Mouse (Mus musculus) stomach, embryonic 14.5 days (tissue): ENCODE results near the gene Flt3. TPM values are rescaled to one million over a fixed set of nuclear protein-coding genes. Genes with fewer than 3 reads are reported as not detected.

ENCODE experiments used
- ATAC-seq: fragments of 200-750 bp; cut with Nextera tagmentation; 2 replicates; pipeline ENCODE4 v1.8.0; 2017; ENCODE audit warnings: low read depth, moderate TSS enrichment; ENCODE audit not compliant: insufficient number of reproducible peaks, insufficient read depth, low FRiP score
- H3K27ac ChIP-seq: fragments of 300-500 bp; sonication (generic); 2 replicates; pipeline ENCODE4 v1.5.1; 2014; ENCODE audit warnings: mild to moderate bottlenecking, low read length, moderate library complexity, mixed read lengths
- H3K27me3 ChIP-seq: fragments of 300-500 bp; sonication (generic); 2 replicates; pipeline ENCODE4 v1.6.1; 2014; ENCODE audit warnings: low read length, control low read depth, mixed read lengths; ENCODE audit not compliant: control insufficient read depth, insufficient read depth
- H3K36me3 ChIP-seq: fragments of 300-500 bp; sonication (generic); 2 replicates; pipeline ENCODE4 v1.6.1; 2014; ENCODE audit warnings: mild to moderate bottlenecking, control low read depth, low read length, moderate library complexity, mixed read lengths; ENCODE audit not compliant: control insufficient read depth, insufficient read depth
- H3K4me1 ChIP-seq: fragments of 300-500 bp; sonication (generic); 2 replicates; pipeline ENCODE4 v1.6.1; 2014; ENCODE audit warnings: low read length, control low read depth, mixed read lengths; ENCODE audit not compliant: control insufficient read depth, insufficient read depth
- H3K4me2 ChIP-seq: fragments of 300-500 bp; sonication (generic); replicated peaks from 2 replicates; pipeline ENCODE4 v1.6.1; 2014; ENCODE audit warnings: low read depth, low read length, control low read depth
- H3K4me3 ChIP-seq: fragments of 300-500 bp; sonication (generic); 2 replicates; pipeline ENCODE4 v1.5.1; 2014; ENCODE audit warnings: low read depth, low read length, control low read depth
- H3K9ac ChIP-seq: fragments of 300-500 bp; sonication (generic); replicated peaks from 2 replicates; pipeline ENCODE4 v1.6.1; 2014; ENCODE audit warnings: low read depth, mild to moderate bottlenecking, control low read depth, low read length, moderate library complexity, mixed read lengths
- H3K9me3 ChIP-seq: fragments of 300-500 bp; sonication (generic); 2 replicates; pipeline ENCODE4 v1.6.1; 2016; ENCODE audit warnings: low read depth, low read length, control low read depth; ENCODE audit not compliant: control insufficient read depth
- WGBS: fragments of 180-500 bp; shearing (Covaris S2); extraction: QIAGEN DNeasy Blood & Tissue Kit; methylation state at CpG from one replicate; pipeline ENCODE4 v1.1.7; 2014; 5-methylcytosine and 5-hydroxymethylcytosine counted together
- polyA plus RNA-seq: library from polyadenylated mRNA; unstranded; fragments of >200 nt; fragmentation: Nextera tagmentation; extraction: Ambion mirVana; gene quantifications from 2 replicates; pipeline ENCODE4 v1.2.1, GENCODE M21; 2014

Gene Flt3
- polyA plus RNA-seq, 1 experiment from 2014 or later, result 0.06 TPM

- H3K27ac ChIP-seq, result no peak overlapping the region
- H3K9ac ChIP-seq, result no peak overlapping the region
- WGBS, result 9% methylated on average over 2 of the region's 2 CpGs
- no peaks in the 10 kb centered on the region for H3K4me1 ChIP-seq
- no peaks in the 10 kb centered on the region for H3K36me3 ChIP-seq
- H3K27me3 ChIP-seq, result peaks cover 89% of the 10 kb centered on the region
- no peak overlapping the region for H3K4me2 ChIP-seq
- no peak overlapping the region for H3K4me3 ChIP-seq
- ATAC-seq, result no peak
- H3K9me3 ChIP-seq, result no peaks in the 10 kb centered on the region
Measured at GRCm38 (mm10) chr5:147309786-147310185, 90.5 kb downstream of the Flt3 start.

- Histone ChIP-seq H3K4me1 (no peaks in the 10 kb centered on the region), H3K27ac (no peak overlapping the region), H3K27me3 (peaks cover 91% of the 10 kb centered on the region), H3K36me3 (no peaks in the 10 kb centered on the region), H3K4me2 (no peak overlapping the region), H3K4me3 (no peak overlapping the region), H3K9me3 (no peaks in the 10 kb centered on the region), H3K9ac (no peak overlapping the region)
- 16% methylated on average over 9 of the region's 9 CpGs for WGBS
- ATAC-seq, result no peak
Measured at GRCm38 (mm10) chr5:147308451-147308850, 91.8 kb downstream of the Flt3 start.

GRCm38 (mm10) chr5:147307398-147307785 is 92.9 kb downstream of the Flt3 start:
- no peaks in the 10 kb centered on the region for H3K36me3 ChIP-seq
- no peak overlapping the region for H3K27ac ChIP-seq
- no peaks in the 10 kb centered on the region for H3K9me3 ChIP-seq
- no peak overlapping the region for H3K4me2 ChIP-seq
- 3% methylated on average over 12 of the region's 12 CpGs for WGBS
- H3K4me3 ChIP-seq, result no peak overlapping the region
- peaks cover 91% of the 10 kb centered on the region for H3K27me3 ChIP-seq
- no peak for ATAC-seq
- H3K4me1 ChIP-seq, result no peaks in the 10 kb centered on the region
- H3K9ac ChIP-seq, result no peak overlapping the region

- Histone ChIP-seq H3K4me1 (no peaks in the 10 kb centered on the region), H3K36me3 (no peaks in the 10 kb centered on the region), H3K9ac (no peak within 1 kb of the TSS), H3K4me2 (peak within 1 kb of the TSS; percentile 16; the same call in 1 of the 2 replicates), H3K27ac (no peak within 1 kb of the TSS), H3K4me3 (peak within 1 kb of the TSS; percentile 17), H3K9me3 (no peaks in the 10 kb centered on the region), H3K27me3 (peaks cover 90% of the 10 kb centered on the region)
- under 1% methylated on average over 63 of the region's 63 CpGs for WGBS
- ATAC-seq, result no peak
Measured at GRCm38 (mm10) chr5:147306638-147307397, 93.5 kb downstream of the Flt3 start, which contains the start of gene Cdx2. Cdx2 (minus strand) TSS chr5:147307270.

GRCm38 (mm10) chr5:147305856-147306637 is 94.2 kb downstream of the Flt3 start:
- Histone ChIP-seq H3K36me3 (no peaks in the 10 kb centered on the region), H3K4me3 (peak overlapping the region; percentile 17), H3K4me2 (peak overlapping the region; percentile 16; the same call in 1 of the 2 replicates), H3K4me1 (no peaks in the 10 kb centered on the region), H3K27me3 (peaks cover 88% of the 10 kb centered on the region), H3K9ac (no peak overlapping the region), H3K27ac (no peak overlapping the region), H3K9me3 (no peaks in the 10 kb centered on the region)
- ATAC-seq, result no peak; the same call in 1 of the 2 replicates
- WGBS, result under 1% methylated on average over 58 of the region's 58 CpGs

- H3K4me3 ChIP-seq, result peak overlapping the region; percentile 7; the same call in 1 of the 2 replicates
- no peak overlapping the region for H3K4me2 ChIP-seq
- peaks cover 88% of the 10 kb centered on the region for H3K27me3 ChIP-seq
- H3K9me3 ChIP-seq, result no peaks in the 10 kb centered on the region
- peaks cover under 1% of the 10 kb centered on the region; the same call in 1 of the 2 replicates for H3K4me1 ChIP-seq
- no peak overlapping the region for H3K27ac ChIP-seq
- no peak for ATAC-seq
- no peaks in the 10 kb centered on the region for H3K36me3 ChIP-seq
- H3K9ac ChIP-seq, result no peak overlapping the region
- 1% methylated on average over 16 of the region's 16 CpGs for WGBS
Measured at GRCm38 (mm10) chr5:147305166-147305565, 95.1 kb downstream of the Flt3 start.

GRCm38 (mm10) chr5:147304276-147305155 is 95.8 kb downstream of the Flt3 start:
- Histone ChIP-seq H3K36me3 (no peaks in the 10 kb centered on the region), H3K4me3 (peak overlapping the region; percentile 7; the same call in 1 of the 2 replicates), H3K4me2 (no peak overlapping the region), H3K9ac (no peak overlapping the region), H3K9me3 (no peaks in the 10 kb centered on the region), H3K27ac (no peak overlapping the region), H3K4me1 (peaks cover 7% of the 10 kb centered on the region; the same call in 1 of the 2 replicates), H3K27me3 (peaks cover 90% of the 10 kb centered on the region)
- no peak for ATAC-seq
- WGBS, result under 1% methylated on average over 54 of the region's 54 CpGs
